Mouse (Mus musculus) stomach, embryonic 15.5 days (tissue): Measurements from ENCODE around the gene Tmem217. TPM values are rescaled to one million over a fixed set of nuclear protein-coding genes. Genes with fewer than 3 reads are reported as not detected.
A peak's percentile ranks its signal among the peaks of the same experiment; 100 is the strongest.
"Not testable (repeated sequence)": the region's sequence is repeated elsewhere in the genome, so short reads cannot be mapped to it uniquely, and the experiment has no call there.

Experiments used
- ATAC-seq: fragments of 200-750 bp; cut with Nextera tagmentation; 2 replicates; pipeline ENCODE4 v1.8.0; 2017; ENCODE audit warnings: low read depth, moderate number of reproducible peaks, moderate TSS enrichment; ENCODE audit not compliant: insufficient read depth, low FRiP score
- H3K27ac ChIP-seq: fragments of 300-500 bp; sonication (generic); 2 replicates; pipeline ENCODE4 v1.5.1; 2015; ENCODE audit warnings: mild to moderate bottlenecking, inconsistent platforms
- H3K27me3 ChIP-seq: fragments of 300-500 bp; sonication (generic); replicated peaks from 2 replicates; pipeline ENCODE4 v1.6.1; 2015; ENCODE audit warnings: inconsistent platforms
- H3K36me3 ChIP-seq: fragments of 300-500 bp; sonication (generic); 2 replicates; pipeline ENCODE4 v1.6.1; 2015; ENCODE audit warnings: inconsistent platforms
- H3K4me1 ChIP-seq: fragments of 300-500 bp; sonication (generic); 2 replicates; pipeline ENCODE4 v1.6.1; 2015; ENCODE audit warnings: inconsistent platforms
- H3K4me2 ChIP-seq: fragments of 300-500 bp; sonication (generic); 2 replicates; pipeline ENCODE4 v1.6.1; 2015; ENCODE audit warnings: mild to moderate bottlenecking, inconsistent platforms
- H3K4me3 ChIP-seq: fragments of 300-500 bp; sonication (generic); replicated peaks from 2 replicates; pipeline ENCODE4 v1.5.1; 2015; ENCODE audit warnings: inconsistent platforms
- H3K9ac ChIP-seq: fragments of 300-500 bp; sonication (generic); 2 replicates; pipeline ENCODE4 v1.6.1; 2015; ENCODE audit warnings: inconsistent platforms
- H3K9me3 ChIP-seq: fragments of 300-500 bp; sonication (generic); 2 replicates; pipeline ENCODE4 v1.6.1; 2016; ENCODE audit warnings: inconsistent platforms
- WGBS: fragments of 180-500 bp; shearing (Covaris S2); methylation state at CpG from one replicate; pipeline ENCODE4 v1.1.7; 2015; 5-methylcytosine and 5-hydroxymethylcytosine counted together
- polyA plus RNA-seq: library from polyadenylated mRNA; unstranded; fragments of >200 nt; fragmentation: Nextera tagmentation; extraction: Ambion mirVana; gene quantifications from 2 replicates; pipeline ENCODE4 v1.2.1, GENCODE M21; 2015

Tmem217 gene
- polyA plus RNA-seq, 1 experiment from 2014 or later, result 1.3 TPM

DNA sequence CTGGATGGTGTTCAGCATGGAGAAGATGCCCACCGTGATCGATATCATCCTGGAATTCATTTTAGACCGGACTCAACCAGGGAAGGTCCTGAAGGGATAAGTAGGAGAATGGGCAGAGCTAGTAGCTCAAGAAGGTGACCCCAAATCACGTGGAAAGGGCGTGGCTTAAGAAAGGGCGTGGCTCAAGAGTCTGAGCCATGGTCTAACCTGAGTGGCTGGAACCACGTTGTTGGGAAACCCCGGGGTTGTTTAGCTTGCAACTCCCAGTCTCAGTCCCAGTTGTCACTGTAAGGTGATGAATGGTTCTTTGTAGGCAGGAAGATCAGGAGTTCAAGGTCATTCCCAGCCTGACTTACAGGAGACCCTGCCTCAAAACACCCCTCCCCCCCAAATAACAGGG is 32.5 kb downstream of the Tmem217 start:
- WGBS, result 72% methylated on average over 8 of the region's 8 CpGs
- ATAC-seq, result no peak
- H3K4me3 ChIP-seq, result no peak overlapping the region

DNA sequence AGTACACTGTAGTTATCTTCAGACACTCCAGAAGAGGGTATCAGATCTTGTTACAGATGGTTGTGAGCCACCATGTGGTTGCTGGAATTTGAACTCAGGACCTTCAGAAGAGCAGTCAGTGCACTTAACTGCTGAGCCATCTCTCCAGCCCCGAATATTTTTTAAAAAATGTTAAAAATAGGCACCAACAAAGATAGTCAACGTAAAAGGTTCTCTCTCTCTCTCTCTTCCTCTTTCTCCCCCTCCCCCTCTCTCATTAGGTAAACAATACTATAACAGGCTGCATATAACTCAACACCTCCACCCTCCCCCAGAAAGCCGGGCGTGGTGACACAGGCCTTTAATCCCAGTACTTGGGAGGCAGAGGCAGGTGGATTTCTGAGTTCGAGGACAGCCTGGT is 33.5 kb downstream of the Tmem217 start:
- not testable (repeated sequence) for H3K9ac ChIP-seq, ATAC-seq, H3K36me3 ChIP-seq, H3K27me3 ChIP-seq, H3K4me1 ChIP-seq, H3K27ac ChIP-seq, H3K9me3 ChIP-seq, H3K4me2 ChIP-seq, H3K4me3 ChIP-seq
- WGBS, result 84% methylated on average over 5 of the region's 5 CpGs

More for the DNA sequence above, 32.5 kb downstream of the Tmem217 start:
- Histone ChIP-seq H3K9me3 (no peaks in the 10 kb centered on the region), H3K27ac (no peak overlapping the region), H3K9ac (no peak overlapping the region), H3K4me1 (no peaks in the 10 kb centered on the region), H3K36me3 (no peaks in the 10 kb centered on the region), H3K4me2 (no peak overlapping the region), H3K27me3 (no peaks in the 10 kb centered on the region)

DNA sequence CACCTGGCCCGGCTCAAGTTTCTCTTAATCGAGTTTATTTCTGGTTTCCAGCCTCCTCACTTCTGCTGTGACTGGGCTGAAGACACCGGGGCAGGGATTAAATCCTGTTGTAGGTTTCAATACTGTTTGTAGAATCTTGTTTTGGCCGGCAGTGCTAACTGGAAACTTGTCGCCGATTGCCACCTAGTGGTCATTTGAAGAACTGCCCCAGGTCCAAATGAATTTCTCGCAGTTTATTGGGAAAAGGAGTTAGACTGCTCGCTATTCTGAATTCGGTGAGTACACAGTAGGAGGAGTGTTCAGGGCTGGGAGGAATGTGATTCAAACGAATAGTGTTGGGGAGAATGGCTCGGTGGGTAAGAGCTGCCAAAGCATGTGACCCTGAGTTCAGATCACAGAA is 37.8 kb downstream of the Tmem217 start:
- Histone ChIP-seq H3K4me3 (no peak overlapping the region), H3K27me3 (no peaks in the 10 kb centered on the region), H3K36me3 (no peaks in the 10 kb centered on the region), H3K27ac (no peak overlapping the region; the same call in 1 of the 2 replicates), H3K4me2 (no peak overlapping the region), H3K4me1 (peaks cover 2% of the 10 kb centered on the region; the same call in 1 of the 2 replicates), H3K9ac (no peak overlapping the region), H3K9me3 (no peaks in the 10 kb centered on the region)
- no peak for ATAC-seq
- under 1% methylated on average over 11 of the region's 11 CpGs for WGBS

DNA sequence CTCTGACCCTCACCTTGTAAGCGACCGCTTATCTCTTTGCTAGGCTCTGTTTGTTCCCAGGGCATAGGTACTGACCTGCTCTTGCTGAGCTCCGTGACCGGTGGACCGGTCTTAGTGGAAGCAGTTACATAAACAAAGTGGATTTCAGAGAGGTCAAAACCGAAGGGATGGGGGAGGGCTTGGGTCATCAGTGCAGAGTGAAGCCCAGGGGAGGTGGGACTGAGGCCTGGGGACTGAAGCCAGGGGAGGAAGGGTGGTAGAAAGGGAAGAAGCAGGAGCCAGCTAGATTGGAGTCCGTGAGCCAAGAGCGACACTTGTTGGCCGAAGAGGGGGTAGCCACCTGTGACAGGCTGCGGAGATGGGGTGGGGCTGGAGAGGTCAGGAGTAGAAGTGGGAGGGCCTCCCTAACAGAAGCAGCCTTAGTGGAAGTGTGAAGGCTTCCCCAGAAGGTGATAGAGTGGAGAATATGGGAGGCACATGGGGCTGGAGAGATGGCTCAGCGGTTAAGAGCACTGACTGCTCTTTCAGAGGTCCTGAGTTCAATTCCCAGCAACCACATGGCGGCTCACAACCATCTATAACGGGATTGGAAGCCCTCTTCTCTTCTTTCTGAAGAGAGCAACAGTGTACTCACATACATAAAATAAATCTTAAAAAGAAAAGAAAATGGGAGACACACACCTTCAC is 39.0 kb downstream of the Tmem217 start:
- WGBS, result 28% methylated on average over 13 of the region's 13 CpGs
- peak; percentile 81 for ATAC-seq
- no peak overlapping the region for H3K9ac ChIP-seq

DNA sequence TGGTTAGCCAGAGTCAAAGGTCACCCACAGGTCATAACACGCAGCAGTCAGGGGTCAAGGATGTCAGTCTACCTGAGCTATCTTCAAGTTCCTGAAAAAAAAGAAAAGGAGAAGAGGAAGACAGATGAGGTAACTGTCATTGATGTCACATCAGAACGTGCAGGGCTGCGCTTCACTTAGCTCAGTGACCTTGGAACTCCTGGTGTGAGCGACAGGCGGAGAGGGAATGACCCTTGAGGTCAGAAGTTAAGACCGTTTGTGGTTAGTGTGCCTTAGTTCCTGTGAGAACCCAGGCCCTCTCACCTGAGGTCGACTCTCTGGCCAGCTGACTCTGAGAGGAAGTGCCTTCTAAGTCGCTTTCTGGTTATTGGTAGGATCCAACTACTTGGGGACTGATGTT is 41.5 kb downstream of the Tmem217 start:
- Histone ChIP-seq H3K4me2 (no peak overlapping the region), H3K4me3 (no peak overlapping the region), H3K27ac (no peak overlapping the region), H3K36me3 (no peaks in the 10 kb centered on the region), H3K27me3 (no peaks in the 10 kb centered on the region), H3K9ac (no peak overlapping the region), H3K4me1 (peaks cover 2% of the 10 kb centered on the region; the same call in 1 of the 2 replicates), H3K9me3 (no peaks in the 10 kb centered on the region)
- 46% methylated on average over 8 of the region's 8 CpGs for WGBS
- no peak for ATAC-seq

More for the DNA sequence above, 39.0 kb downstream of the Tmem217 start:
- Histone ChIP-seq H3K9me3 (no peaks in the 10 kb centered on the region), H3K4me2 (no peak overlapping the region), H3K4me1 (peaks cover 2% of the 10 kb centered on the region; the same call in 1 of the 2 replicates), H3K27me3 (no peaks in the 10 kb centered on the region), H3K4me3 (no peak overlapping the region), H3K27ac (no peak overlapping the region), H3K36me3 (no peaks in the 10 kb centered on the region)

DNA sequence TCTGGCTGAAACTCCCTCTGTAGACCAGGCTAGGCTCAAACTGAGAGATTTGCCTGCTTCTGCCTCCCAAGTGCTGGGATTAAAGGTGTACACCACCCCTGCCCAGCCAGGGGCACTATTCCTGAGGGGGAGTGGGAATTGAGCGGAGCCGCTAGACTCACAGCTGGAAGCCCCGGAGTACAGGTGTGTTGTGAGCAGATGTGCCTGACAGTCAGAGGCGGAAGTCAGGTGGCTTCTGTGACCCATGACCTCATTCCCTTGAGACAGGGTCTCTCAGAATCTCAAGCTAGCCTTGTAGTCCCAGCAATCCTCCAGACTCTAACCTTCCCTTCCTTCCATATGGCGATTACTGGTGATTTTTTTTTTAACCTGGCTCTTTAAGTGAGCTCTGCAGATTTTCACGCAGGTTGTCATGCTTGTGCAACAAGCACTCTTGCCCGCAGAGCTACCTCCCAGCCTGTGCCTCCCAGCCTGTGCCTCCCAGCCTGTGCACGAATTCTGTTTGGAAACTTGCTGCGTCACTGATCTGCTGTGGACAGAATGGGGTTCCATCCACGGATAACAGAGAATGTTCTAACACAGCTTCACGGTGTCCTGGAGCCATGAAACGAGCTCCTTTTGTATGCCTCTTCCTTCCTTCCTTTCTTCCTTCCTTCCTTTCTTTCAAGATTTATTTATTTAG is 43.1 kb downstream of the Tmem217 start:
- 67% methylated on average over 12 of the region's 12 CpGs for WGBS
- H3K9ac ChIP-seq, result no peak overlapping the region
- H3K9me3 ChIP-seq, result no peaks in the 10 kb centered on the region
- H3K4me1 ChIP-seq, result peaks cover 2% of the 10 kb centered on the region; the same call in 1 of the 2 replicates
- H3K27ac ChIP-seq, result no peak overlapping the region
- no peak overlapping the region for H3K4me2 ChIP-seq
- ATAC-seq, result peak; percentile 59; the same call in 1 of the 2 replicates
- H3K4me3 ChIP-seq, result no peak overlapping the region
- no peaks in the 10 kb centered on the region for H3K36me3 ChIP-seq
- H3K27me3 ChIP-seq, result no peaks in the 10 kb centered on the region

DNA sequence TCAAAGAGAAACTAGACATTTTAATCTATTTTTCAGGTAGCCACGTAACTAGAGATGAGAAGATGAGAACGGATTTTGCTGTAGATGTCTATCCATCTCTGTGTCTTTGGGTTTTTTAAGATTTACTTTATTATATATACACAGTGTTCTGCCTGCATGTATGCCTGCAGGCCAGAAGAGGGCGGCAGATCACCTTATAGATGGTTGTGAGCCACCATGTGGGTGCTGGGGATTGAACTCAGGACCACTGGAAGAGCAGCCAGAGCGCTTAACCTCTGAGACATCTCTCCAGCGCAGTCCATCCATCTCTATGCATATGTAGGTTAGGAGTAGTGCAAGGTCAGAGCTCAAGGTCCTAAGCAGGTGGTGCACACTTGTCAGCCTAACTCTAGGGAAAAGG is 48.5 kb downstream of the Tmem217 start:
- no peak overlapping the region for H3K27ac ChIP-seq
- no peaks in the 10 kb centered on the region for H3K27me3 ChIP-seq
- no peaks in the 10 kb centered on the region for H3K9me3 ChIP-seq
- 79% methylated on average over 5 of the region's 5 CpGs for WGBS
- peaks cover 6% of the 10 kb centered on the region; the same call in 1 of the 2 replicates for H3K4me1 ChIP-seq
- no peak overlapping the region for H3K9ac ChIP-seq
- no peaks in the 10 kb centered on the region for H3K36me3 ChIP-seq
- no peak for ATAC-seq
- no peak overlapping the region for H3K4me3 ChIP-seq
- no peak overlapping the region for H3K4me2 ChIP-seq

DNA sequence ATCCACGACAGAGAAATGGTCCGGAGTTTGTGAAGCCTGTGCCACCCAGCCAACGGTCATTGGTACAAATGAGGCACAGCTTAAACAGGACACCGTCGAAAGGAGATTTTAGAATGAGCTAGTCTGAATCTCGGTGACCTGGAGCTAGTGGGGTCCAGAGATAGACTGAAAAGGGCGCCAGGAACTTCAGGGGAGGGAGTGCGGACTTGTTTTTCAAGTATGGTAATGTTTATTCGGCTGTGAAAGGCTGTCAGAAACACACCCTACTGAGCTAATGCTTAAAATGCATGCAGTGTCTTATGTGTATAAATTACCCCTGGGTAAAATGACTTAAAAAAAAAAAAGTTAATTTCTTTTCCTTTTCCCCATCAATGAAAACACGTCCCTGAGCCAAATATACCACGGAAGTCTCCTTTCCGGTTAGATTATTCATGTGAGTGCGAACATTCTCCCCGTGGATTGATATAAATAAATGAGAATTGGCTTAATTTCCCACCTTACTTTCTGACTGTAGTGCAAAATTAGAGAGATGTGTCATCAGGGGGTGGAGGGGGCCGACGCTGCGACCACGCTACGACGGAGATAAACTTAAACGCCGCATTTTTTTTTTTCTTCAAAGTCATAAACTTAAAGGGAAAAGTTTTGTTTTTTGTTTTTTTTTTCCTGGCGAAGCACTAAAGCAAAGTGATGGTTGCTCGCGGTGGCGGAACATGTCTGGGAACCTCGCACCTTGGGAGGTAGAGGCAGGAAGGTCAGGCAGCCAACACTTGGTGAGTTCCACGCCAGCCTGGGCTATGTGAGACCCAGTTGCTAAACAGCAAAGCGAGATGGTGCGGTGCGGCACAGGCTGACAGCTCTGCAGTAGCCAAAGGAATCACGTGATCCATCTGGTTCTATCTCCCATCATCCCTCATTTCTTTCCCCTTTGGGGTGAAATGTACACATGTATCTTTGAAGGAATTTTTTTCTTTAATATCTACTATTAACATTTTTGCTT is 49.2 kb downstream of the Tmem217 start:
- 10% methylated on average over 32 of the region's 32 CpGs for WGBS
- Histone ChIP-seq H3K9ac (no peak overlapping the region), H3K27ac (no peak overlapping the region)

DNA sequence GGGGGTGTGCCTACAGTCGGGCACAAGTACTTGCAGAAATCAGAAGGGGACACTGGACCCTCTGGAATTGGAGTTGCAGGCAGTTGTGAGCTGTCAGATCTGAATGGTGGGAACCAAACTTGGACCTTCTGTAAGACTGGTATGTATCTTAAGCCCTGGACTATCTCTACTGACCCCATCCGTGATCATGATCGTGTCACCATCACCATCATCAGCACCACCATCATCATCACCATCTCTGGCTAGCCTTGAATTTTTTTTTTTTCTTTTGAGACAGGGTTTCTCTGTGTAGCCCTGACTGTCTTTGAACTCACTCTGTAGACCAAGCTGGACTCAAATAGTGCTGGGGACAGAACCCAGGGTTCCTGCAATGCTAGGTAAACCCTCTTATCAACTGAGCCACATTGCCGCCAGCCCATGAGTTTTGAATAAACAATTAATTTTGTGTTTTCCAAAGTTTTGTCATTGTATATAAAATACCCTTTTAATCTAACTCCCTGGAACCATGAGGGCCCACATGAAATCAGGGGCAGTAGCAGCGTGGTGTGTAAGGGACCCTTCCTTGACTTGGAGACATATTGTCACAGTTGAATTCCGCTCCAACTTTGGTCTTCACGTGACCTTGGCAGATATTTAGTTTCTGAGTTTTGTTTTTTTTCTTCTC is 50.0 kb downstream of the Tmem217 start:
- ATAC-seq, result no peak
- Histone ChIP-seq H3K9me3 (no peaks in the 10 kb centered on the region), H3K27me3 (no peaks in the 10 kb centered on the region), H3K4me3 (no peak overlapping the region), H3K4me1 (peaks cover 6% of the 10 kb centered on the region; the same call in 1 of the 2 replicates), H3K9ac (no peak overlapping the region), H3K4me2 (peak overlapping the region; percentile 50; the same call in 1 of the 2 replicates), H3K27ac (no peak overlapping the region), H3K36me3 (no peaks in the 10 kb centered on the region)
- 64% methylated on average over 7 of the region's 7 CpGs for WGBS

More for the DNA sequence above, 49.2 kb downstream of the Tmem217 start:
- Histone ChIP-seq H3K4me1 (peaks cover 6% of the 10 kb centered on the region; the same call in 1 of the 2 replicates), H3K36me3 (no peaks in the 10 kb centered on the region), H3K4me3 (peak overlapping the region; percentile 12; the same call in 1 of the 2 replicates), H3K27me3 (no peaks in the 10 kb centered on the region), H3K9me3 (no peaks in the 10 kb centered on the region), H3K4me2 (peak overlapping the region; percentile 50)
- no peak for ATAC-seq

DNA sequence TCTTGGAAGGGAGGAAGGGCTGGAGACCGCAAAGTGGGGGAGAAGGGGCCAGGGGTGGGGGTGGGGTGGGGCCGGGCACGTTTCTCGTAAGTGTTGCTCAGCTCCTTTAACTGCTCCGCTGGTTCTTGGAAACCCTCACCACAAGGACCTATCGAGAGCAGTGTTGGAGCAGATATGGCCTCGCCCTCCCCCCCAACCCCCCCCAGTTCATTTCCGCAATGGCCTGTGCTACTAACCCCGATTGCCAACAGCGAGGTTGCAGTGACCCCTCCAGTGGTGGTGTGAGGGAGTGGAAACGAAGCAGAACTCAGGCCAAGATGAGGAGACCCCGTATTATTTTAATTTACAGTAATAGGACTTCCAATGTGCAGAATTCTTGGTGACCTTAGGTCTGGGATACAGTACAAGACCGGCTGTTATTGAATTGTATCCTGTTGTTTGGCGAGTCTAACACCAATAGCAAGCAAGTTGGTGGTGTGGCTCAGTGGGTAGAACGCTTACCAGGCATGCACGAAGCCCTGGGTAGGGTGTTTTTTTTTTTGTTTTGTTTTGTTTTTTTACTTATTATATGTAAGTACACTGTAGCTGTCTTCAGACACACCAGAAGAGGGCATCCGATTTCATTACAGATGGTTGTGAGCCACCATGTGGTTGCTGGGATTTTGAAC is 51.2 kb downstream of the Tmem217 start:
- no peak overlapping the region for H3K27ac ChIP-seq
- WGBS, result 68% methylated on average over 17 of the region's 17 CpGs
- H3K4me3 ChIP-seq, result no peak overlapping the region
- no peaks in the 10 kb centered on the region for H3K27me3 ChIP-seq
- peaks cover 6% of the 10 kb centered on the region; the same call in 1 of the 2 replicates for H3K4me1 ChIP-seq
- H3K4me2 ChIP-seq, result no peak overlapping the region
- ATAC-seq, result peak; percentile 84
- H3K9ac ChIP-seq, result no peak overlapping the region
- H3K9me3 ChIP-seq, result no peaks in the 10 kb centered on the region
- no peaks in the 10 kb centered on the region for H3K36me3 ChIP-seq
